Mouse (Mus musculus) adrenal gland, adult 8-10 months (tissue): ENCODE measurements around the gene Il1rl2. TPM values are rescaled to one million over a fixed set of nuclear protein-coding genes. Genes with fewer than 3 reads are reported as not detected.

Source experiments
- DNase-seq: peaks from one replicate; pipeline ENCODE4 v3.0.0; 2022
- total RNA-seq, 4 experiments: library from RNA; stranded (reverse); gene quantifications; 2 replicates each; pipeline ENCODE4 v1.2.4; 2022

Il1rl2 gene
- total RNA-seq, 4 experiments from 2014 or later, result 1.0 to 2.4 (median 1.6) TPM

- DNase-seq, result no peak
Measured at GRCm38 (mm10) chr1:40324955-40325702, 719 bp downstream of the Il1rl2 start.

- DNase-seq, result no peak
Measured at GRCm38 (mm10) chr1:40325711-40326327, 1.4 kb downstream of the Il1rl2 start.

GRCm38 (mm10) chr1:40327604-40328003 lies 3.2 kb downstream of the Il1rl2 start:
- no peak for DNase-seq

- no peak for DNase-seq
Measured at GRCm38 (mm10) chr1:40329526-40329925, 5.1 kb downstream of the Il1rl2 start.

- DNase-seq, result no peak
Measured at GRCm38 (mm10) chr1:40330181-40330580, 5.8 kb downstream of the Il1rl2 start.

- no peak for DNase-seq
Measured at GRCm38 (mm10) chr1:40339346-40339745, 14.9 kb downstream of the Il1rl2 start.

- no peak for DNase-seq
Measured at GRCm38 (mm10) chr1:40340102-40340501, 15.7 kb downstream of the Il1rl2 start.

GRCm38 (mm10) chr1:40352158-40352903 lies 27.9 kb downstream of the Il1rl2 start:
- no peak for DNase-seq

GRCm38 (mm10) chr1:40352904-40353286 lies 28.5 kb downstream of the Il1rl2 start:
- DNase-seq, result no peak

- DNase-seq, result no peak
Measured at GRCm38 (mm10) chr1:40354665-40355064, 30.3 kb downstream of the Il1rl2 start.

GRCm38 (mm10) chr1:40355431-40355843 lies 31.0 kb downstream of the Il1rl2 start:
- no peak for DNase-seq

- DNase-seq, result no peak
Measured at GRCm38 (mm10) chr1:40355904-40356521, 31.6 kb downstream of the Il1rl2 start.

GRCm38 (mm10) chr1:40357921-40358320 lies 33.5 kb downstream of the Il1rl2 start:
- DNase-seq, result no peak

GRCm38 (mm10) chr1:40358351-40358750 lies 33.9 kb downstream of the Il1rl2 start:
- no peak for DNase-seq

- no peak for DNase-seq
Measured at GRCm38 (mm10) chr1:40358771-40359181, 34.4 kb downstream of the Il1rl2 start.

GRCm38 (mm10) chr1:40359731-40360130 lies 35.3 kb downstream of the Il1rl2 start:
- DNase-seq, result no peak

GRCm38 (mm10) chr1:40360969-40361368 lies 36.6 kb downstream of the Il1rl2 start:
- no peak for DNase-seq

GRCm38 (mm10) chr1:40361596-40361995 lies 37.2 kb downstream of the Il1rl2 start:
- DNase-seq, result no peak

- DNase-seq, result no peak
Measured at GRCm38 (mm10) chr1:40362784-40363183, 38.4 kb downstream of the Il1rl2 start.

- no peak for DNase-seq
Measured at GRCm38 (mm10) chr1:40372951-40373350, 48.5 kb downstream of the Il1rl2 start.

GRCm38 (mm10) chr1:40375148-40375547 lies 50.7 kb downstream of the Il1rl2 start:
- DNase-seq, result no peak

- DNase-seq, result no peak
Measured at GRCm38 (mm10) chr1:40376745-40377144, 52.3 kb downstream of the Il1rl2 start.

GRCm38 (mm10) chr1:40378794-40379193 lies 54.4 kb downstream of the Il1rl2 start:
- peak; percentile 18 for DNase-seq
